Mouse (Mus musculus) retina, postnatal 1 day (tissue): Measurements from ENCODE around the gene Fxyd5.
A peak's percentile ranks its signal among the peaks of the same experiment; 100 is the strongest.

Source experiments
- DNase-seq: peaks from one replicate; pipeline ENCODE4 v3.0.0-alpha.2; 2012

Fxyd5 gene

DNA sequence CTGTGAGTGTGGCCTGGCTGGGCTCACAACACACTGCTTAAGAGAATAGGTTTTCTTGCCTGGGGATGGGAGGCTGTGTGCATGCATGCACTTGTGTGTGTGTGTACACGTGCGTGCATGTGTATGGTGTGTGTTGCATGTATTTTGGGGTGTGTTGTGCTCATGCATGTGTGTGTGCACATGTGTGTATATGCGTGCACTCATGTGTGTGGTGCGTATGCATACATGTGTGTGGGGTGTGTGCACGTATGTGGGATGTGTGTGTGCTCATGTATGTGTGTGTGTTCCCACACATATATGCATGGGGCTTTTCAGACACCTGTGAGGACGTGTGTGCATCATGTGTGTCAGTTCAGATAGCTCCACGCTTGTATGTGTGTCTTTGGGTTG is 18.3 kb upstream of the Fxyd5 start:
- no peak for DNase-seq

DNA sequence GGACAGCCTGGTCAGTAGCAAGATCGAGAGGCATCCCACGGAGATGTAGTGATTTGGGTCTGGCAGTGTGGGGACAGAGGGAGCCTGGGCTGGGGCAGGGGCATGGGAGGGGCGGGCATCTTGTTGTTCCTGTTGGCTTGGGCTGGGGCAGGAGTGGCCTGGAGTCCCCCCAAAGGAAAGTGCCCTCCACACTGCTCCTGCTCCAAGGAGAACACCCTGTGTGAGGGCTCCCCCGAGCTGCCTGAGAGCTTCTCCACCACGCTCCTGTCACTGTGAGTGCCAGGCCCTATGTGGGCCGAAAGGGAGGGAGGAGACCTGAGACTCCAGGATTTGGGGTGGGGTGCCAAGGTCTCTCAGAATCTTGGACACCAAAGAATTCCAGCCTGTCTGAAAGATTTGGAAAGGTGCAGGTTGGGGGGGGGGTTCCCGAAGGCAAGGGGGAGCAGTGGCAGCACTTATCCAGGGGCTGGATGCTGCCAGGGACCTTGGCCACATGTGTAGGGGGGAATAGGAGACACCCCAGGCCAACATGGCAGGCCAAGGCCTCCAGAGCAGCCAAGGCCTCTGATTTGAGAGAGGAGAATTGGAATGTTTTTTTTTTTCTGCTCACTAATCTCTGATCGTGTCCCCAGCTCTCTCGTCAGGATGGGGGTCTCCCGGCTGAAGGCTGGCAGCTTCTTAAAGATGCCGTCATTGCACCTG is 17.8 kb upstream of the Fxyd5 start:
- no peak for DNase-seq

GRCm38 (mm10) chr7:31059108-31059507 is 16.8 kb upstream of the Fxyd5 start, which contains the start of gene Lgi4:
Gene Lgi4, plus strand, starts transcription at chr7:31059342.
- peak; percentile 95 for DNase-seq

GRCm38 (mm10) chr7:31058211-31058610 is 15.9 kb upstream of the Fxyd5 start:
- no peak for DNase-seq

DNA sequence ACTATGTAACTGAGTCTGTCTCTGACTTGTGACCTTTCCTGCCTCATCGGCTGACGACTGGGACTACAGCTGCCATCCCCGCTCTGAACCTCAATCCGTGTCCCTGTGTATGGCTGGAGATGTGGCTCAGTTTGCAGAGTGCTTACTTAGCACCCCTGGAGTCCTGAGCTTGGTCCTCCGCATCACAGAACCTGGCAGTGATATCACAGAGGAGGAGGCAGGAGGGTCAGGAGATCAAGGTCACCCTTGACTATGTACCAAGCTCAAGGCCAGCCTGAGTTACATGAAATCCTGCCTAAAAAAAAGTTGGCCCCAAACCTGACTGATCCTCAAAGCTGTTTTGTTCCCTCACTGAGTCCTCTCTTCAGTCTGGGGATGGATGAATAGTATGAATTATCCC is 15.4 kb upstream of the Fxyd5 start:
- no peak for DNase-seq

GRCm38 (mm10) chr7:31057071-31057470 is 14.8 kb upstream of the Fxyd5 start, which contains the start of gene Fxyd1:
Gene Fxyd1, minus strand, starts transcription at chr7:31057199.
- no peak for DNase-seq

DNA sequence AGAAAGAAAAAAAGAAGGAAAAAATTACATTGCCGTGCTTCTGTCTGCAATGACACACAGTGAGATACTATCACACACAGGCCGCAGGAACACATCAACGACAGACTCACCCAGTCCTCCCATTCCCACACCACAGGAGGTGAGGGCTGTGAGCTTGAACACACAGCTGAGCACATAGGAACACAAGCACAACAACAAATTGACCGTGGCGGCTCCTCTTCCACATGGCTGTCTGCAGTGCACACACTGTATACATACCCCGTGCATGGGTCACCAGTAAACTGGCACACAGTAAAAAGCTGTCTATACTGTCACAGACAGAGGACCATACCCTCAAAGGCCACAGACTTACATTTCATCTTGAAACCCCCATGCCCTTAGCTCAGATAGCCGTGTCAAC is 14.2 kb upstream of the Fxyd5 start:
- no peak for DNase-seq

GRCm38 (mm10) chr7:31055883-31056282 is 13.6 kb upstream of the Fxyd5 start:
- peak; percentile 64 for DNase-seq

- DNase-seq: peak; percentile 81
Observed at GRCm38 (mm10) chr7:31055354-31055824, 13.1 kb upstream of the Fxyd5 start.

DNA sequence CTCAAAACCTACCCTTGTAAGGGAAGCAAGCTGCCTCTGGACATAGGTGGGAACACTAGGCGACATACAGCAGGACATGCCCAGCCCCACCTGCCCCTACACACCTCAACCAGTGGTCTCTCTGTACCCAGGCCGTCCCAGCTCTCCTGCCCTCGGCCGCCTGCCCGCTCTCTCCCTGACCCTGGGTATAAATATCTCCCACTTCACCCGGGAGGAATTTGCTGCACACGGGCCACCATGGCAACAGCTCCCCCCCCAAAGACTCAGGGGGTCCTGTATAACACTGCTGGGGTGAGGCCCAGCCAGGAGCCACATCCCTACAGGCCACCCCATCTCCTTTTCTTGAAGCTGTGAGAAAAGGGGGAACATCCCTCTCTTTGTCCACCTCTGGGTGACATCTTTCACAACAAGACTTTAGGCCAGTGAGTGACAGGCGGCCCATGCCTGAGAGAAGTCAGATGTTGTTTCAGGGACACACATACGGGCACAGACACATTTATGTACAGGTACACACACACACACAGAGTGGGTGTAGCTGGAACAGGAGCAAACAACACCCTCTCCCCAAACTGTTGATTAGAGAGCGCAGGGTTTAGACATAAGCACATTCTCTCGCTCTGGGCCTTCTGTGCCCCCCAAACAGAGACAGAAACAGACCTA is 12.5 kb upstream of the Fxyd5 start:
- no peak for DNase-seq

DNA sequence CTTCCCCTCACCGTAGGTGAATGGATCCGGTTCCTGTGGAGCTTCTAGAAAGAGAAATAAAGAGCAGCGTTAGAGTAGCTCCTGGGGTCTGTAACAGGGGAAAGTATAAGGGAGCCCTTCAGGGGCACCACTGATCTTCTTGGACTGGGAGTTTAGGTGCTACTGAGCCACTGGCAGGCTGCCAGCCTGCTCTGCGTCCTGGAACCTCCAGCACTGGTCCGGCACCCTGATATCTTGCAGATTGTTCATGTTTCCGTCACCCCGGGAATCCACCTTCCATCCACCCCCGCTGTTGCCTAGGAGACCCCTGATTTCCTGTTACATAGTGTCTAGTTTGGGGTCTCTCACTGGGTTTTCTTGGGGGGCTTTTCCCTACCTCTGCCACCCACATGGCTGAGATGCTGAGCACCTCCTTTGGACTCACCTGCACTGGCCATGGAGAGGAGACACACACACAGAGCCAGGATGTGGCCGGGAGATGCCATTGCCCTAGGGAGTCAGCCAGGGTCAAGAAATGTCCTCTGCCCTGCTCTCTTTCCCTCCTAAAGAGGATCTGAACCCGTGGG is 11.7 kb upstream of the Fxyd5 start:
- DNase-seq: no peak

- peak; percentile 79 for DNase-seq
Observed at GRCm38 (mm10) chr7:31052636-31053434, 10.6 kb upstream of the Fxyd5 start.

DNA sequence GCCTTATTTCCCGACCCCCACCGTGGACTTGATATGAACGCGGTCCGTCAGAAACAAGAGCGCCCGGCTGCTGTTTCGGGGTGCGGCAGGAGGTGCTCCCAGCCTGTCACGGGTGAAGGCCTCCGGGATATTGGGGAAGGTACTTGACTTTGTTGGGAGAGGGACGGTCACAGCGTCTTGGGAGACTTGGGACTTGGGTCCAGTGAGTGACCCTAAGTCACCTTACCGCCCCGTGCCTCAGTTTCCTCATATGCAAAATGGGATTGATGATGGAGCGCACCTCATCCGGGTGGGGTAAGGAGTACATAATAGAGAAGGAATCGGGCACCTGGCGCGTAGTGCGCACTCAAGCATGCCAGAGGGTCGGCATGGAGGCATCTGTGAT is 10.0 kb upstream of the Fxyd5 start:
- DNase-seq: no peak

- DNase-seq: no peak
Observed at GRCm38 (mm10) chr7:31051321-31052021, 9.2 kb upstream of the Fxyd5 start, which contains the start of gene Fxyd7. Gene Fxyd7, minus strand, starts transcription at chr7:31051467.

- DNase-seq: peak; percentile 58
Observed at GRCm38 (mm10) chr7:31050921-31051320, 8.6 kb upstream of the Fxyd5 start.

GRCm38 (mm10) chr7:31050487-31050886 is 8.2 kb upstream of the Fxyd5 start:
- no peak for DNase-seq

GRCm38 (mm10) chr7:31049846-31050281 is 7.6 kb upstream of the Fxyd5 start:
- peak; percentile 70 for DNase-seq

- peak; percentile 80 for DNase-seq
Observed at GRCm38 (mm10) chr7:31049135-31049845, 7.0 kb upstream of the Fxyd5 start.

DNA sequence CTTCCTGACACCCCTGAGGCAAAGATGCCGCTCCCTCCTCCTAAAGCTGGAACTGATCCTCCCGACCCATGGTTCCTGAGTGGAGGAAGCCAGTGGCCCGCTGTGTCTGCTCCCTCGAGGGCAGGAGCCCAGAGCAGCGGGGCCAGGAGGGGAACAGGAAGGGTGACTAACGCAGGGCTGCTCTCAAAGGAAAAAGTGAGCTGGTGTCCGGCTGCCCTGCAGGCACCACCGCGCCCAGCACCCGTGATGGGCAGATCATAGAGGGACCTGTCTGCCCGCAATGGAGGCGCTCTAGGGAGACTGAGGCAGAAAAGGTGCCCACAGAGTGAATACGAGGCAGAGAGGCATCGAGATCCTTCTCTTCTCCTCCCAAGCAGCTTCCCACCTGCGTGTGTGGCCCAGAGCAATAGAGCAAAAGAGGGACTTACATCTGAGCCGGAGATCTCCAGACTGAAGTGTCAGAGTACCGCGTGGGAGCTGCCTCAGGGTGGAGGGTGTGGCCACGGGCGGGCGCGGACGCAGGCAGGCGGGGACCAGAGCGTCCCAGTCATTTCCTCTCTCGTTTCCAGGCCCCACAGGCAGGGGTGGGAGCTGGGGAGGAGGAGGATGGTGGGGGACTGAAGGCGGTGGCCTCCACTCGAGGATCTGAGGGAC is 492 bp downstream of the Fxyd5 start:
- DNase-seq: no peak

DNA sequence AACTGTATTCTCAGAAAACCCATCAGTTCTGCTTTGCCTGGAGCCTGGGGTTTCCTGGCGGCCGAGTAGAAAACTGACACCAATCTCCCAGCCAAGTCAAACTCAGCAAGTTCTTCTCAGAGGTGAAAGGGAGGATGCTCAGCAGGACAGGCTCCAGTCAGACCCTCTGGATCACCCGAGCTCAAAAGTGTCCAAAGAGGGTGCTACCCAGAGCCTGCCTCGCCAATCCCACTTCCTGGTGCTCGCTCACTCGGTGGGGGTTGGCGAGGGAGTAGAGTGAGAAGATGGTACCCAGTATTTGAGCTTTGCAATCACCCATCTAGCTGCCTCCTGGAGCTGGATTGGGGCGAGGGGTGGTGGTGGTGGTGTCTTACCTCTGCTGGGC is 1.3 kb downstream of the Fxyd5 start:
- DNase-seq: no peak
